Mouse (Mus musculus) forebrain, embryonic 11.5 days (tissue): ENCODE measurements around the gene Hfe2. TPM values are rescaled to one million over a fixed set of nuclear protein-coding genes. Genes with fewer than 3 reads are reported as not detected.
"Not testable (repeated sequence)": the region's sequence is repeated elsewhere in the genome, so short reads cannot be mapped to it uniquely, and the experiment has no call there.

ENCODE experiments used
- ATAC-seq: fragments of 200-750 bp; cut with Nextera tagmentation; replicated peaks from 2 replicates; pipeline ENCODE4 v1.8.0; 2017; ENCODE audit warnings: moderate TSS enrichment; ENCODE audit not compliant: low FRiP score
- DNase-seq: peaks from one replicate; pipeline ENCODE4 v3.0.0-alpha.2; 2017; ENCODE audit warnings: low spot score
- H3K27ac ChIP-seq: fragments of 300-500 bp; sonication (generic); 2 replicates; pipeline ENCODE4 v1.5.1; 2014; ENCODE audit warnings: low read depth, low read length
- H3K27me3 ChIP-seq: fragments of 300-500 bp; sonication (generic); 2 replicates; pipeline ENCODE4 v1.6.1; 2014; ENCODE audit warnings: mild to moderate bottlenecking, low read length, mixed read lengths; ENCODE audit not compliant: control insufficient read depth, insufficient read depth
- H3K36me3 ChIP-seq: fragments of 300-500 bp; sonication (generic); 2 replicates; pipeline ENCODE4 v1.6.1; 2014; ENCODE audit warnings: mild to moderate bottlenecking, low read length, moderate library complexity, mixed read lengths; ENCODE audit not compliant: control insufficient read depth, insufficient read depth
- H3K4me1 ChIP-seq: fragments of 300-500 bp; sonication (generic); replicated peaks from 2 replicates; pipeline ENCODE4 v1.6.1; 2014; ENCODE audit warnings: low read length, mixed read lengths; ENCODE audit not compliant: control insufficient read depth, insufficient read depth
- H3K4me2 ChIP-seq: fragments of 300-500 bp; sonication (generic); 2 replicates; pipeline ENCODE4 v1.6.1; 2014; ENCODE audit warnings: low read depth, mild to moderate bottlenecking, low read length, moderate library complexity, mixed read lengths; ENCODE audit not compliant: severe bottlenecking
- H3K4me3 ChIP-seq: fragments of 300-500 bp; sonication (generic); 2 replicates; pipeline ENCODE4 v1.5.1; 2014; ENCODE audit warnings: low read depth, low read length
- H3K9ac ChIP-seq: fragments of 300-500 bp; sonication (generic); 2 replicates; pipeline ENCODE4 v1.6.1; 2014; ENCODE audit warnings: low read length
- H3K9me3 ChIP-seq: fragments of 300-500 bp; sonication (generic); 2 replicates; pipeline ENCODE4 v1.6.1; 2016; ENCODE audit warnings: low read length, mixed read lengths; ENCODE audit not compliant: control insufficient read depth
- WGBS: fragments of 180-500 bp; shearing (Covaris S2); extraction: QIAGEN DNeasy Blood & Tissue Kit; methylation state at CpG from one replicate; pipeline ENCODE4 v1.1.7; 2014; 5-methylcytosine and 5-hydroxymethylcytosine counted together
- polyA plus RNA-seq: library from polyadenylated mRNA; unstranded; fragments of >200 nt; fragmentation: Nextera tagmentation; extraction: Ambion mirVana; gene quantifications from 2 replicates; pipeline ENCODE4 v1.2.1, GENCODE M21; 2014

The Hfe2 gene
- polyA plus RNA-seq = 0.69 and 0.77 TPM in 2 replicates

DNA sequence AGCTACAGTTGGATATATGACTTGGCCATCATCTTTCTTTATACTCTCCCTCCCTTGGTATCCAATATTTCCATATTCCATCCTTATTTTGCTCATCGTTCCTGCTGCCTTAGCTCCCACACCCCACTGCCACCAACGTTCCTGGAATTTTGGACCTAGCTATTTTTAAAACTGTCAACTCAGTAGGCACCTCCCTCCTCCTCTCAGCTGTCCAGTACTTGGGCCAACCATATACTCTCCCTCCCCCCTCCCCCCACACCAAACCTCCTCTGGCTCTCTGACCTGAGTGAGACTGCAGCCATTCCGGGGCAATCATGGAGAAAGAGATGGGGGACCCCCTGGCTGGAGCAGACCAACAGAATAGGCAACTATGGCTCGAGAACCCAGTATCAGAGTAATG is at the start of gene Hfe2:
TSS of gene Hfe2 (plus strand) at position 259 of the 400 bp plus-strand sequence.
- Histone ChIP-seq H3K9me3 (no peaks in the 10 kb centered on the region), H3K27ac (no peak within 1 kb of the TSS), H3K36me3 (no peaks in the 10 kb centered on the region), H3K9ac (no peak within 1 kb of the TSS), H3K27me3 (peaks cover 19% of the 10 kb centered on the region), H3K4me3 (no peak within 1 kb of the TSS), H3K4me2 (no peak within 1 kb of the TSS), H3K4me1 (peaks cover 9% of the 10 kb centered on the region)
- 85% methylated on average over 4 of the region's 4 CpGs for WGBS
- ATAC-seq (no peak), DNase-seq (no peak)

DNA sequence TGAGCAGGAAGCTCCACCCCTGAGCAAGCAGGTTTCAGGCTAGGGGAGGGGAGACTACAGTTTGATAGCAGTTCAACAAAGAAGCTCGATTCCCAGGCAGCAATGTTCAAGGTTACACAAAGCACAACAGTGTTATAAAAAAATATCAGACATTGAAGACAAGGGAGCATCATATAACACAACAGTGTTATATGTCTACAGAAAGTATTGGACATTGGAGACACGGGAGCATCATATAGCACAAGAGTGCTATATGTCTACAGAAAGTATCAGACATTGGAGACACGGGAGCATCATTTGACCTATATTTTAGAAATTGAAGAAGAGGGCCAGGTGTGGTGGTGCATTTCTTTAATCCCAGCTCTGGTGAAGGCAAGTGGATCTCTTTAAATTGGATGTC is 47.9 kb upstream of the Hfe2 start:
- DNase-seq (no peak), ATAC-seq (no peak)
- Histone ChIP-seq H3K27me3 (peaks cover 25% of the 10 kb centered on the region), H3K4me2 (no peak overlapping the region), H3K9me3 (no peaks in the 10 kb centered on the region), H3K36me3 (no peaks in the 10 kb centered on the region), H3K9ac (no peak overlapping the region), H3K4me3 (no peak overlapping the region), H3K27ac (no peak overlapping the region), H3K4me1 (0 out of 2 replicates have a peak, but pooled peaks cover 2% of the 10 kb centered on the region)
- 52% methylated on average over 3 of the region's 3 CpGs for WGBS

- H3K4me1 ChIP-seq = 0 out of 2 replicates have a peak, but pooled peaks cover 2% of the 10 kb centered on the region
- H3K9me3 ChIP-seq = no peaks in the 10 kb centered on the region
- 72% methylated on average over 6 of the region's 6 CpGs for WGBS
- H3K4me2 ChIP-seq = no peak overlapping the region
- H3K27me3 ChIP-seq = peaks cover 25% of the 10 kb centered on the region
- H3K4me3 ChIP-seq = no peak overlapping the region
- no peaks in the 10 kb centered on the region for H3K36me3 ChIP-seq
- no peak for DNase-seq
- ATAC-seq = no peak
- no peak overlapping the region for H3K9ac ChIP-seq
- H3K27ac ChIP-seq = no peak overlapping the region
Measured at GRCm38 (mm10) chr3:96477558-96477957, 47.4 kb upstream of the Hfe2 start.

DNA sequence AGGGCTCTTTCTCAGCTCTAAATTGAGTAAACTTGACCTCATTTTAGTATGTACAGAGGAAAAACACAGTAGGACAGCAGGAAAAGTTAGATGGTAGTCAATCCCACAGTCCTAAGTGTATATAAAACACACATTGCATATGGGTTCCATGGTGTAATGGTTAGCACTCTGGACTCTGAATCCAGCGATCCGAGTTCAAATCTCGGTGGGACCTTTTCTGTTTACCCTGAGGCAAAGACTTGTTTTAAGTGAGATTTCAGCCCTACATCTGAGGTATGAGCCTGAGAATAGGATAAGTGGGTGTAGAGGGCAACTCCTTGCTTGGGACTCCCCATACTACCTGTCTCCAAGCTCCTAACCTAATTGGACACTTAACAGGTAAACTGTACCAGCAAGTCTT is 45.7 kb upstream of the Hfe2 start:
- no peaks in the 10 kb centered on the region for H3K9me3 ChIP-seq
- no peak overlapping the region for H3K4me2 ChIP-seq
- no peak overlapping the region for H3K9ac ChIP-seq
- H3K27me3 ChIP-seq = peaks cover 22% of the 10 kb centered on the region
- 14% methylated on average over 3 of the region's 3 CpGs for WGBS
- no peaks in the 10 kb centered on the region for H3K36me3 ChIP-seq
- ATAC-seq (no peak), DNase-seq (no peak)
- H3K4me1 ChIP-seq = 0 out of 2 replicates have a peak, but pooled peaks cover 2% of the 10 kb centered on the region
- H3K4me3 ChIP-seq = no peak overlapping the region
- no peak overlapping the region for H3K27ac ChIP-seq

- H3K27ac ChIP-seq = no peak overlapping the region
- no peaks in the 10 kb centered on the region for H3K9me3 ChIP-seq
- H3K4me2 ChIP-seq = no peak overlapping the region
- peaks cover 10% of the 10 kb centered on the region for H3K27me3 ChIP-seq
- H3K9ac ChIP-seq = no peak overlapping the region
- no peak for ATAC-seq
- no peaks in the 10 kb centered on the region for H3K36me3 ChIP-seq
- no peak overlapping the region for H3K4me3 ChIP-seq
- no peak for DNase-seq
- WGBS = 91% methylated on average over 4 of the region's 4 CpGs
- no peaks in the 10 kb centered on the region; the same call in 1 of the 2 replicates for H3K4me1 ChIP-seq
Measured at GRCm38 (mm10) chr3:96480684-96481270, 44.2 kb upstream of the Hfe2 start.

DNA sequence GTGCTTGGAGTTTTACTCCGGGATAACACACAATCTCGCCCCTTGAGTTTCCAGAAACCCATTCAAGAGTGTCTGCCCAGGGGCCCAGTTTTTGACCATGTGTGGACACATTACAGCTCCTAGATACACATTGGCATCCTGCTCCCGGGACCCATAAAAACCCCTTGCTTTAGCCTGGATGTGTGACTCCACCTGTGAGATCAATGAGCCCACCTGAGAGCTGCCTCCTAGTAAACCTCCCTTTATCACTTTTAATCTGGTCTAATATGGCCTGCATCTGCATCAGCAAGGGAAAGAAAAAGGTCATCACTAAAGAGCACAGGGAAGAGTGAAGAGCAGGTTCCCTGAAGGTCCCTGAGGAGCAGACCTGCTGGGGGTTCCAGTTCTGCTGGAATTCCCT is 43.1 kb upstream of the Hfe2 start:
- H3K4me2 ChIP-seq = no peak overlapping the region
- ATAC-seq (no peak), DNase-seq (no peak)
- no peak overlapping the region for H3K4me3 ChIP-seq
- no peaks in the 10 kb centered on the region for H3K9me3 ChIP-seq
- H3K27me3 ChIP-seq = peaks cover 2% of the 10 kb centered on the region; the same call in 1 of the 2 replicates
- 85% methylated on average over 3 of the region's 3 CpGs for WGBS
- H3K36me3 ChIP-seq = no peaks in the 10 kb centered on the region
- H3K9ac ChIP-seq = no peak overlapping the region
- no peak overlapping the region for H3K27ac ChIP-seq
- H3K4me1 ChIP-seq = no peaks in the 10 kb centered on the region; the same call in 1 of the 2 replicates

DNA sequence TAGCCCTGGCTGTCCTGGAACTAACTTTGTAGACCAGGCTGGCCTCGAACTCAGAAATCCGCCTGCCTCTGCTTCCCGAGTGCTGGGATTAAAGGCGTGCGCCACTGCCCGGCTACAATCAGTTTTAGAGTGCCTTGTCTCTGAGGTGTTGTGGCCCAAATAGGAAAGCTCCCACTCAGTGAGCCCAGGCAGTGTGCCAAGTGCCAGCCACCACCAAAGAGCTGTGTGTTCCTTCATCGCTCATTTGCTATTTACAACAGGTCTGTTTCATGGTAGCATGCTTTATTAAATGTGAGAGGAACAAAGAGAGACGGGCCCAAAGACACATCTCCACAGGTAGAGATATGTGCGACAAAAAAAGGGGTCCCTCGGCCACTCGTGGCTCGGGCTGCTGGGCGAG is 42.5 kb upstream of the Hfe2 start:
- H3K9me3 ChIP-seq = no peaks in the 10 kb centered on the region
- no peak overlapping the region for H3K4me2 ChIP-seq
- H3K27me3 ChIP-seq = peaks cover 2% of the 10 kb centered on the region; the same call in 1 of the 2 replicates
- H3K36me3 ChIP-seq = no peaks in the 10 kb centered on the region
- no peak for ATAC-seq
- H3K4me1 ChIP-seq = no peaks in the 10 kb centered on the region; the same call in 1 of the 2 replicates
- H3K27ac ChIP-seq = no peak overlapping the region
- no peak overlapping the region for H3K9ac ChIP-seq
- no peak for DNase-seq
- H3K4me3 ChIP-seq = no peak overlapping the region
- WGBS = 89% methylated on average over 13 of the region's 13 CpGs

GRCm38 (mm10) chr3:96483044-96483443 is 41.9 kb upstream of the Hfe2 start:
- H3K27me3 ChIP-seq, H3K27ac ChIP-seq, H3K36me3 ChIP-seq, H3K9me3 ChIP-seq, ATAC-seq, H3K9ac ChIP-seq, H3K4me2 ChIP-seq, H3K4me1 ChIP-seq, DNase-seq, H3K4me3 ChIP-seq: not testable (repeated sequence)
- 41% methylated on average over 7 of the region's 7 CpGs for WGBS

DNA sequence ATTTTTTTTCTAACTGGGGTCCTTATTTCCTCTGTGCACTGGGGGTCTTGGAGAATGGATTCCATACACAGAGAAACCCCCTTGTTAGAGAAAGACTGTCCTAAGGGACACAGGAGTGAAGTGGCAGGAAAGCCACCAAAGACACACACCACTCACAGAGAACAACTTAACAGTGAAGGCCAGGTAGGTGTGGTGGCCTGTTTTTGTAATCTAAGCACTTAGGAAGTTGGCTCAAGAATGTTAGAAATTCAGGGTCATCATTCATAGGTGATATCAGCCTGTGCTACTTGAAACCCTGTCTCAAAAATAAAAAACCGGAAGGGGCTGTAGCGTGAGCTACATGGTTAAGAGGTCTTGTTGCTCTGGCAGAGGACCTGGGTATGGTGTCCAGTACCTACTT is 41.0 kb upstream of the Hfe2 start:
- H3K4me2 ChIP-seq = no peak overlapping the region
- H3K4me1 ChIP-seq = peaks cover 2% of the 10 kb centered on the region; the same call in 1 of the 2 replicates

More for the DNA sequence above, 41.0 kb upstream of the Hfe2 start:
- H3K27ac ChIP-seq = no peak overlapping the region
- H3K4me3 ChIP-seq = no peak overlapping the region
- H3K36me3 ChIP-seq = no peaks in the 10 kb centered on the region
- ATAC-seq (no peak), DNase-seq (no peak)
- H3K9ac ChIP-seq = no peak overlapping the region
- H3K27me3 ChIP-seq = no peaks in the 10 kb centered on the region
- no peaks in the 10 kb centered on the region for H3K9me3 ChIP-seq
- 95% methylated on average over 2 of the region's 2 CpGs for WGBS
